Mouse (Mus musculus) fibroblast of lung, adult 2 months (primary cell): ENCODE measurements around the gene Ccdc85a.

ENCODE experiments used
- DNase-seq: peaks from one replicate; pipeline ENCODE4 v3.0.0-alpha.2; 2011; ENCODE audit warnings: low read depth

Ccdc85a gene

GRCm38 (mm10) chr11:28583911-28584434, at the start of gene Ccdc85a:
Ccdc85a (minus strand) TSS chr11:28584324.
- DNase-seq, result no peak

- DNase-seq, result no peak
Measured at GRCm38 (mm10) chr11:28633571-28634125, 49.5 kb upstream of the Ccdc85a start.

- DNase-seq, result no peak
Measured at GRCm38 (mm10) chr11:28633093-28633492, 49.0 kb upstream of the Ccdc85a start.

GRCm38 (mm10) chr11:28630771-28631170, 46.6 kb upstream of the Ccdc85a start:
- DNase-seq, result no peak

GRCm38 (mm10) chr11:28610781-28611491, 26.8 kb upstream of the Ccdc85a start:
- DNase-seq, result peak; percentile 2

GRCm38 (mm10) chr11:28583138-28583910, 800 bp downstream of the Ccdc85a start:
- no peak for DNase-seq

GRCm38 (mm10) chr11:28582218-28582617, 1.9 kb downstream of the Ccdc85a start:
- no peak for DNase-seq

- DNase-seq, result no peak
Measured at GRCm38 (mm10) chr11:28572423-28572822, 11.7 kb downstream of the Ccdc85a start.

- DNase-seq, result no peak
Measured at GRCm38 (mm10) chr11:28556420-28556819, 27.7 kb downstream of the Ccdc85a start.

- no peak for DNase-seq
Measured at GRCm38 (mm10) chr11:28543429-28543828, 40.7 kb downstream of the Ccdc85a start.

- no peak for DNase-seq
Measured at GRCm38 (mm10) chr11:28541307-28541706, 42.8 kb downstream of the Ccdc85a start.

- no peak for DNase-seq
Measured at GRCm38 (mm10) chr11:28533286-28533685, 50.8 kb downstream of the Ccdc85a start.

- no peak for DNase-seq
Measured at GRCm38 (mm10) chr11:28501190-28501589, 82.9 kb downstream of the Ccdc85a start.

- no peak for DNase-seq
Measured at GRCm38 (mm10) chr11:28497034-28497433, 87.1 kb downstream of the Ccdc85a start.

- no peak for DNase-seq
Measured at GRCm38 (mm10) chr11:28493362-28493761, 90.8 kb downstream of the Ccdc85a start.

GRCm38 (mm10) chr11:28491330-28491729, 92.8 kb downstream of the Ccdc85a start:
- DNase-seq, result no peak

GRCm38 (mm10) chr11:28484083-28484729, 99.9 kb downstream of the Ccdc85a start:
- no peak for DNase-seq

- no peak for DNase-seq
Measured at GRCm38 (mm10) chr11:28477088-28477487, 107.0 kb downstream of the Ccdc85a start.

- DNase-seq, result no peak
Measured at GRCm38 (mm10) chr11:28465726-28466125, 118.4 kb downstream of the Ccdc85a start.

- DNase-seq, result no peak
Measured at GRCm38 (mm10) chr11:28464926-28465325, 119.2 kb downstream of the Ccdc85a start.

GRCm38 (mm10) chr11:28459165-28459564, 125.0 kb downstream of the Ccdc85a start:
- DNase-seq, result no peak

- DNase-seq, result no peak
Measured at GRCm38 (mm10) chr11:28439877-28440276, 144.2 kb downstream of the Ccdc85a start.
